Comparison of ENCODE assay signal across 32 mouse cellular contexts in the genomic region with DNA sequence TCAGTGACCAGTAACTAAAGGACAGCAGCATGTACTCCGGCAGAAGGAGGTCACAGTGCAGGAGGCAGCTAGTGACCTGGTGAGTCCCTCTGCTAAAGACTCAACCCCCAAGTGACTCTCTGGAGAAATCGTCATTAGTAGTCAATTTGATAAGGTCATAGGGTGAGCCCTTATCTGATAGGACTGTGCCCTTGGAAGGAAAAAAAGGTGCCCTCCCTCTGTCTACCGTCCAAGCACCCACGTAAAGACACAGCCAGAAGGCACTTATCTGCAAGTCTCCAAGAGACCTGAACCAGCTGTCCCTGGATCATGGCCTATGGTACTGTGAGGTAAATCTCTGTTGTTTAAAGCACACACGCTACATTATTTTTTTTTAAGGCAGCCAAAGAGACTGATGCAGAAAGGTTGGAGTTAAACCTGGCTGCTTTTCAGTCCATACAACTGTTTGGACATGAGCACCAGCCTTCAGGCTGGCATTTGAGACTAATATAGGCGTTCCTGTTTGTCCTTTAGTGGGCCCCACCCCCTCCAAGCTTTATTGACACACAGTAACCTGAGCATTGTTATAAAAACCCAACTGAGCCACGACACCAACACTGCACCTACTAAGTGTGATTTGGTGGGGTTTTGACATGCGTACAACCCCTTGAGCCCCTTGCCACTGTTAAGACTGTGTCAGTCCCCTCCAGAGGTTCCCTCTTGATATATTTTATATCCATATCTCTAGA. TPM values are rescaled to one million over a fixed set of nuclear protein-coding genes. Genes with fewer than 3 reads are reported as not detected.
DNase-seq lines count a peak whose midpoint lies in the region; ATAC-seq and TF ChIP-seq lines count a peak whose summit lies in the region.
"Had no signal": no experiment of that assay in that cellular context is flagged by ENCODE, and none has a peak within 500 bp of the region (broad histone marks: within the 10 kb centered on the region; RNA-seq: fewer than 3 reads in every experiment).

No protein-coding gene starts in this region.

- TF ChIP-seq EP300 in lung, postnatal 0 days (IDR thresholded peaks at IDR 0.05), result no peak
- TF ChIP-seq EP300 in liver, postnatal 0 days (IDR thresholded peaks at IDR 0.05; ENCODE audit: low read depth), result no peak

- no peak for TF ChIP-seq CTCF in lung, postnatal 0 days (IDR thresholded peaks at IDR 0.05)
- no peak for TF ChIP-seq CTCF in intestine, postnatal 0 days (IDR thresholded peaks at IDR 0.05; ENCODE audit: low read depth)
- no peak for TF ChIP-seq CTCF in liver, postnatal 0 days (IDR thresholded peaks at IDR 0.05; ENCODE audit: low read depth)

- peaks cover 5% of the 10 kb centered on the region; the same call in 1 of the 2 replicates for H3K4me1 ChIP-seq in lung, postnatal 0 days (ENCODE audit: insufficient read depth, low read depth, low read length)
- H3K4me1 ChIP-seq in intestine, postnatal 0 days (replicated peaks; ENCODE audit: control insufficient read depth, insufficient read depth, low read length), result 0 out of 2 replicates have a peak, but pooled peaks cover 7% of the 10 kb centered on the region
- H3K4me1 ChIP-seq in liver, postnatal 0 days (ENCODE audit: insufficient read depth), result peaks cover 34% of the 10 kb centered on the region
- peaks cover 8% of the 10 kb centered on the region; the same call in 1 of the 2 replicates for H3K4me1 ChIP-seq in midbrain, embryonic 15.5 days

- no peak overlapping the region for H3K27ac ChIP-seq in lung, postnatal 0 days (ENCODE audit: low read length)
- H3K27ac ChIP-seq in intestine, postnatal 0 days (ENCODE audit: low read depth, low read length), result peak overlapping the region; percentile 72
- peak overlapping the region; percentile 49; the same call in 1 of the 2 replicates for H3K27ac ChIP-seq in liver, postnatal 0 days (ENCODE audit: low read depth)
- H3K27ac ChIP-seq in midbrain, embryonic 15.5 days, result no peak overlapping the region
- H3K27ac ChIP-seq: embryonic facial prominence, embryonic 10.5 days; embryonic facial prominence, embryonic 15.5 days; hindbrain, embryonic 12.5 days; hindbrain, postnatal 0 days; left cerebral cortex, adult 2 months; limb, embryonic 13.5 days; midbrain, embryonic 12.5 days; neural tube, embryonic 13.5 days had no signal

- no peak overlapping the region for H3K4me3 ChIP-seq in lung, postnatal 0 days (ENCODE audit: low read depth, low read length)
- H3K4me3 ChIP-seq in intestine, postnatal 0 days (ENCODE audit: low read depth, low read length), result no peak overlapping the region
- no peak overlapping the region for H3K4me3 ChIP-seq in liver, postnatal 0 days (ENCODE audit: low read depth, low read length)
- no peak overlapping the region for H3K4me3 ChIP-seq in midbrain, embryonic 15.5 days
- H3K4me3 ChIP-seq: embryonic facial prominence, embryonic 10.5 days; embryonic facial prominence, embryonic 15.5 days; hindbrain, embryonic 12.5 days; left cerebral cortex, adult 2 months; limb, embryonic 13.5 days; megakaryocyte, embryonic 14.5 days; midbrain, embryonic 12.5 days; neural tube, embryonic 13.5 days had no signal

- WGBS in lung, postnatal 0 days, result 58% methylated on average over 8 of the region's 8 CpGs
- WGBS in intestine, postnatal 0 days, result 45% methylated on average over 8 of the region's 8 CpGs
- WGBS in liver, postnatal 0 days (ENCODE audit: insufficient replicate concordance), result 55% methylated on average over 8 of the region's 8 CpGs
- 80% methylated on average over 8 of the region's 8 CpGs for WGBS in midbrain, embryonic 15.5 days

- H3K27me3 ChIP-seq in lung, postnatal 0 days (replicated peaks; ENCODE audit: insufficient read depth, low read length), result no peaks in the 10 kb centered on the region
- no peaks in the 10 kb centered on the region for H3K27me3 ChIP-seq in intestine, postnatal 0 days (replicated peaks; ENCODE audit: control insufficient read depth, insufficient read depth, low read length)
- no peaks in the 10 kb centered on the region for H3K27me3 ChIP-seq in liver, postnatal 0 days (ENCODE audit: insufficient read depth, low read length)
- no peaks in the 10 kb centered on the region for H3K27me3 ChIP-seq in midbrain, embryonic 15.5 days (replicated peaks)
- H3K27me3 ChIP-seq: embryonic facial prominence, embryonic 15.5 days; hindbrain, embryonic 12.5 days; limb, embryonic 13.5 days; midbrain, embryonic 12.5 days; neural tube, embryonic 13.5 days had no signal

- no peak overlapping the region for H3K4me2 ChIP-seq in lung, postnatal 0 days (replicated peaks; ENCODE audit: low read depth, low read length)
- H3K4me2 ChIP-seq in intestine, postnatal 0 days (replicated peaks; ENCODE audit: low read depth), result no peak overlapping the region
- H3K4me2 ChIP-seq in liver, postnatal 0 days (ENCODE audit: low read depth, low read length), result no peak overlapping the region
- H3K4me2 ChIP-seq in midbrain, embryonic 15.5 days, result no peak overlapping the region
- H3K4me2 ChIP-seq: embryonic facial prominence, embryonic 15.5 days; heart, embryonic 11.5 days; hindbrain, embryonic 12.5 days; limb, embryonic 13.5 days; midbrain, embryonic 12.5 days; neural tube, embryonic 13.5 days had no signal

- no peak overlapping the region for H3K9ac ChIP-seq in lung, postnatal 0 days (replicated peaks; ENCODE audit: low read depth)
- no peak overlapping the region for H3K9ac ChIP-seq in intestine, postnatal 0 days (ENCODE audit: low read depth, low read length)
- no peak overlapping the region for H3K9ac ChIP-seq in liver, postnatal 0 days (replicated peaks)
- no peak overlapping the region for H3K9ac ChIP-seq in midbrain, embryonic 15.5 days
- H3K9ac ChIP-seq: embryonic facial prominence, embryonic 15.5 days; hindbrain, embryonic 12.5 days; limb, embryonic 13.5 days; midbrain, embryonic 12.5 days; neural tube, embryonic 13.5 days had no signal

- ATAC-seq in lung, postnatal 0 days, result no peak
- peak; percentile 54 for ATAC-seq in intestine, postnatal 0 days
- ATAC-seq in liver, postnatal 0 days, result peak; percentile 64
- no peak for ATAC-seq in midbrain, embryonic 15.5 days (replicated peaks)
- ATAC-seq: CD4-positive, CD25-positive, alpha-beta regulatory T cell, adult 4 months; forebrain, embryonic 14.5 days; hindbrain, postnatal 0 days had no signal

- DNase-seq in lung, postnatal 0 days (ENCODE audit: low spot score), result peak; percentile 28
- no peak for DNase-seq in lung, postnatal 25 days (ENCODE audit: low spot score)
- no peak for DNase-seq in liver, postnatal 0 days
- DNase-seq in yolk sac, embryonic 10.5 days (ENCODE audit: low spot score), result peak; percentile 47
- no peak for DNase-seq in left cerebral cortex, postnatal 14 days (ENCODE audit: low spot score in 2 of 2)
- DNase-seq: adrenal gland, adult 8-10 months; cerebellum, adult 8-10 months; cerebellum, postnatal 25 days; gastrocnemius, postnatal 25 days; heart, adult 18-20 months; heart, postnatal 36 days; kidney, adult 11 months; kidney, postnatal 14 days; layer of hippocampus, adult 9-11 months; lung, adult 2 months; lung, postnatal 4 days; thymus, adult 2 months; thymus, postnatal 36 days had no signal

- H3K9me3 ChIP-seq in lung, postnatal 0 days (ENCODE audit: low read length), result no peaks in the 10 kb centered on the region
- H3K9me3 ChIP-seq in intestine, postnatal 0 days (ENCODE audit: control insufficient read depth), result no peaks in the 10 kb centered on the region
- H3K9me3 ChIP-seq in liver, postnatal 0 days (ENCODE audit: low read length), result no peaks in the 10 kb centered on the region
- H3K9me3 ChIP-seq in midbrain, embryonic 15.5 days, result no peaks in the 10 kb centered on the region
- H3K9me3 ChIP-seq: embryonic facial prominence, embryonic 10.5 days; embryonic facial prominence, embryonic 15.5 days; hindbrain, embryonic 12.5 days; limb, embryonic 13.5 days; megakaryocyte, embryonic 14.5 days; midbrain, embryonic 12.5 days; neural tube, embryonic 13.5 days had no signal

- no peaks in the 10 kb centered on the region for H3K36me3 ChIP-seq in lung, postnatal 0 days (ENCODE audit: insufficient read depth, low read length)
- 0 out of 2 replicates have a peak, but pooled peaks cover 7% of the 10 kb centered on the region for H3K36me3 ChIP-seq in intestine, postnatal 0 days (ENCODE audit: control insufficient read depth, insufficient read depth)
- H3K36me3 ChIP-seq in liver, postnatal 0 days (replicated peaks; ENCODE audit: insufficient read depth, low read length), result 0 out of 2 replicates have a peak, but pooled peaks cover 2% of the 10 kb centered on the region
- no peaks in the 10 kb centered on the region for H3K36me3 ChIP-seq in midbrain, embryonic 15.5 days (replicated peaks)
- H3K36me3 ChIP-seq: embryonic facial prominence, embryonic 10.5 days; embryonic facial prominence, embryonic 15.5 days; midbrain, embryonic 12.5 days had no signal

- intact Hi-C loops in left cerebral cortex, postnatal 14 days (cut with DNase I), result no loop called here

RNA-seq across cellular contexts. Expression of a gene that starts 13.9 kb away (rescaled TPM):
- 14.8 and 19.8 TPM in 2 replicates for polyA plus RNA-seq in lung, postnatal 0 days (2015; fragmentation: Nextera tagmentation; extraction: Ambion mirVana)
- polyA plus RNA-seq in intestine, postnatal 0 days (2015; fragmentation: Nextera tagmentation; extraction: Ambion mirVana), result 17.2 and 21.2 TPM in 2 replicates
- polyA plus RNA-seq in liver, postnatal 0 days (2015; fragmentation: Nextera tagmentation; extraction: Ambion mirVana), result 6.2 and 6.4 TPM in 2 replicates
- 10 to 100 TPM; 81.0 to 93.6 TPM for total RNA-seq in left cerebral cortex, postnatal 14 days (2021)
- 40.9 and 43.8 TPM in 2 replicates for polyA plus RNA-seq in midbrain, embryonic 15.5 days (2015; fragmentation: Nextera tagmentation; extraction: Ambion mirVana)

RNA-seq across cellular contexts. Expression of a gene that starts 42.6 kb away (rescaled TPM):
- 14.4 TPM in 2 replicates for polyA plus RNA-seq in lung, postnatal 0 days (2015; fragmentation: Nextera tagmentation; extraction: Ambion mirVana)
- polyA plus RNA-seq in intestine, postnatal 0 days (2015; fragmentation: Nextera tagmentation; extraction: Ambion mirVana), result 5.9 and 7.6 TPM in 2 replicates
- polyA plus RNA-seq in liver, postnatal 0 days (2015; fragmentation: Nextera tagmentation; extraction: Ambion mirVana), result 0.75 and 0.81 TPM in 2 replicates
- 10 to 100 TPM; 13.8 to 16.3 TPM for total RNA-seq in left cerebral cortex, postnatal 14 days (2021)
- 1.6 and 1.7 TPM in 2 replicates for polyA plus RNA-seq in midbrain, embryonic 15.5 days (2015; fragmentation: Nextera tagmentation; extraction: Ambion mirVana)
- polyA plus RNA-seq: CD4-positive, CD25-positive, alpha-beta regulatory T cell, adult 4 months had no signal

Comparison
In these comparisons a context has a peak if more than half of its experiments do, and no peak if none do; other contexts are left out.
1. DNase-seq: peak in lung, postnatal 0 days (single experiment) and yolk sac, embryonic 10.5 days (single experiment); none in lung, postnatal 25 days (single experiment), liver, postnatal 0 days (single experiment) and left cerebral cortex, postnatal 14 days (0 of 2).
2. ATAC-seq: peak in intestine, postnatal 0 days (single experiment) and liver, postnatal 0 days (single experiment); none in lung, postnatal 0 days (single experiment) and midbrain, embryonic 15.5 days (single experiment).
3. H3K27ac ChIP-seq: peak in intestine, postnatal 0 days (single experiment) and liver, postnatal 0 days (single experiment); none in lung, postnatal 0 days (single experiment) and midbrain, embryonic 15.5 days (single experiment).